ENCODE assay signal across 11 mouse cellular contexts in the genomic region with DNA sequence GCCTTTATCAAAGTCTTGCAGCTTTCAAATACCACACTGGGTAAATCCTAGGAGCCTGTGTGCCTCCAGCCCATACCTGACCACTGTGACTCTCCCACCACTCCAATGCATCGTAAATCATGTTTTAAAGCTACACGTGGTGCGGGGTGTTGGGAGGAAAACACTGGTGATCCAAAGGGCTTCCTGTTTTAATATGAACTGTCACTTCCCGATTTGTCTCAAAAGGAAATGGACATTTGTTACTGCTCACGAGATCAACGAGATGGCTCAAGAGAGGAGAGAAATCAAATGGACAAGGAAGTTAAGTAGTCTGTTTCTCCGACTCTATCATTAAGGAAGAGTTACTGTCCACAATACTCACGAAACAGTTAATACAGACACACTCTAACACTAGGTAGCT.
"Had no signal": no experiment of that assay in that cellular context is flagged by ENCODE, and none has a peak within 500 bp of the region (broad histone marks: within the 10 kb centered on the region; RNA-seq: fewer than 3 reads in every experiment).

No protein-coding gene starts in this region.

- H3K36me3 ChIP-seq: limb, embryonic 15.5 days; midbrain, embryonic 15.5 days had no signal

- H3K27ac ChIP-seq: limb, embryonic 15.5 days; liver, embryonic 14.5 days; midbrain, embryonic 15.5 days had no signal

- DNase-seq: kidney, adult 8-10 months; kidney, postnatal 4 days; lung, adult 18-20 months; right cerebral cortex, postnatal 14 days; thymus, postnatal 36 days had no signal

- ATAC-seq: midbrain, embryonic 15.5 days had no signal

- H3K4me2 ChIP-seq: limb, embryonic 15.5 days; midbrain, embryonic 11.5 days; midbrain, embryonic 15.5 days had no signal

- H3K4me3 ChIP-seq: left cerebral cortex, adult 2 months; limb, embryonic 15.5 days; megakaryocyte, embryonic 14.5 days; midbrain, embryonic 15.5 days had no signal

- H3K27me3 ChIP-seq: limb, embryonic 15.5 days; midbrain, embryonic 15.5 days had no signal

- H3K9ac ChIP-seq: limb, embryonic 15.5 days; liver, embryonic 14.5 days; midbrain, embryonic 15.5 days had no signal

- H3K9me3 ChIP-seq: limb, embryonic 15.5 days; megakaryocyte, embryonic 14.5 days; midbrain, embryonic 15.5 days had no signal
